Mouse (Mus musculus): ENCODE results near the gene Stk39. TPM values are rescaled to one million over a fixed set of nuclear protein-coding genes. Genes with fewer than 3 reads are reported as not detected.

Stk39 gene
- total RNA-seq, 2 experiments from 2014 or later, result 82.0 to 87.6 TPM

DNA sequence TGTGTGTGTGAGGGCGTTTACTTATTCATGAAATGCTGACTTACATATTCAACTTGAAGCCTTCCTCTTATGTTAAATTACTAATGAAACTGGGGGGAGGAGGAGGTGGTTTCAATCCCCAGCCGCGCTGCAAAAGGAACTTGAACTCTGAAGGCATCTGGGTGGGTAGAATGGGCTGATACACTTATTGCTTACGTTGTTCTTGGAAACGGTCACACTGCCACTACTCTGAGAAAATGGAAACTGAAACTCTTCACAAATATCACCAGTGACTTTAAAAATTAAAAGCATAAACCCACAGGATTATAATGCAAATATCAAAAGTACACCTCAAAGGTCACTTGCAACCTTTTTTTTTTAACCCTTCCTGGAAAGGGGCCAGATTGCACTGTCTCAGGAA is 37.5 kb downstream of the Stk39 start:
- no peak for DNase-seq (ENCODE audit: extremely low spot score in 1 of 2, low spot score in 2 of 2)
- intact Hi-C loops (cut with DNase I), result no loop called here
- Histone ChIP-seq H3K4me3 (no peak overlapping the region), H3K27ac (no peak overlapping the region)
- TF ChIP-seq CTCF (IDR thresholded peaks at IDR 0.05), result no peak

DNA sequence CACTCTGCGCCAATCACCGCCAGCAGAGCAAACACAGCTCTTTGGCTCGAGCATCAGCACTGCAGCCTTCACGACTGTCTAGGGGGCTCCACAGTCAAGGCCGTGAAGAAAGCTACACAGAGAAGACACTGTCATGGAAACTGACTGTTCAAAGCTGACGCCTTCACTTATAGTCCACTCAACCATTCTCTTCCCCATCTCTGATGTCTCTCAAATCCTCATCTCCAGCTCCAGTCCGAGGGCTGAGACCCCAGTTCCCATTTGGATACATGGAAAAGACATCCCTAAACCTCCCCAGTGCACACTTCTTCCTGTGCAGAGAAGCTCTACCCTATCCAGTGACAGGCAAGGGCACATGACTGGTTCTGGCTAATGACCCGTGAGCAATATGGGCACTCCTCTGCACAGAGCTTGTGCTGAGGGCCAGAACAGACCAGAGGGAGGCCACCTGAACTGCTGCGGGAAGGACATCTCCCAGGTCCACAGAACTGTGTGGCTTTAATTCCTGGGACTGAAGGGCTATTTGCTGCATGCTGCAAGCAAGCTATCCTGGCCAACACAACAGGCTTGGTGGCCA is 38.2 kb downstream of the Stk39 start:
- intact Hi-C loops (cut with DNase I), result no loop called here
- DNase-seq (ENCODE audit: extremely low spot score in 1 of 2, low spot score in 2 of 2), result no peak
- Histone ChIP-seq H3K27ac (no peak overlapping the region), H3K4me3 (no peak overlapping the region)
- no peak for TF ChIP-seq CTCF (IDR thresholded peaks at IDR 0.05)

DNA sequence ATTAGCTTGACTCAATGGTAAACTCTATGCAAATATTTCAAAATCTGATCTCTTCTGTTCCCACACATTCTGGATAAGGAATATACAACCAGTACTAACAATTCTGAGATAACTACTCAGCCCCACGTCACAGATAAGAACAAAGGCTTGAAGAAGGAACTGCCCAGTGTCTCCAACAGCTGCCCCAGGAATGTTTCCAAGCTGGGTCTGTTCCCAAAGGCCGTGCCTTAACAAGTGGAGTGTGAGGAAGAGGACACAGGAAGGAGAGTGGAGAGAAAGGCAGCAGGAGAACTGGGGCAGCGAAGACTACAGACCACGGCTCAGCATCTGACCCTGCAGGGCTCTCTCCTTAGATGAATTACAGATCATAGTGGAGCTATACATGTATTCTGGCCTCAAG is 39.2 kb downstream of the Stk39 start:
- intact Hi-C loops (cut with DNase I), result no loop called here

GRCm38 (mm10) chr2:68431024-68431962 is 40.8 kb downstream of the Stk39 start:
- no peak for TF ChIP-seq CTCF (IDR thresholded peaks at IDR 0.05)
- DNase-seq (ENCODE audit: extremely low spot score in 1 of 2, low spot score in 2 of 2), result no peak
- intact Hi-C loops (cut with DNase I), result no loop called here
- Histone ChIP-seq H3K4me3 (no peak overlapping the region), H3K27ac (no peak overlapping the region)

More for the DNA sequence above, 39.2 kb downstream of the Stk39 start:
- DNase-seq (ENCODE audit: extremely low spot score in 1 of 2, low spot score in 2 of 2), result no peak
- TF ChIP-seq CTCF (IDR thresholded peaks at IDR 0.05), result no peak
- Histone ChIP-seq H3K27ac (no peak overlapping the region), H3K4me3 (no peak overlapping the region)

DNA sequence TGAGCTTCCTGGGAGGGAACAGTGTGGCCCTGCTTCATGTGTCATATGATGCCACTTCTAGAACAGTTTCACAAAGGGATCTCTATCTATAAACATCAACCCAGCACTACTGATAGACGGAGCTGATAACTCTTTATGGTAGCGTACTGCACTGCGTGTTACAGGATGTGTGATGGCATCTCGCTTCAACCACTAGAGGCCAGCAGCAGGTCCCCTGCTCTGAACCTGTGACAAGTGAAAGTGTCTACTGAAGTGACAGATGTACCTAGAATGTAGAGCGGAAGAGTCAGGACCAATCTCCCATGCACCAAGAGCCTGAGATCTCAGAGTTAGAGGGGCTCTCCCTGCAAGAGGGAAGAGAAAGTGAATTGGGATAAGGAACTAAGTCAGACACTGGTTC is 41.6 kb downstream of the Stk39 start:
- intact Hi-C loops (cut with DNase I), result no loop called here
- TF ChIP-seq CTCF (IDR thresholded peaks at IDR 0.05), result peak; percentile 56
- Histone ChIP-seq H3K4me3 (no peak overlapping the region), H3K27ac (no peak overlapping the region)
- no peak for DNase-seq (ENCODE audit: extremely low spot score in 1 of 2, low spot score in 2 of 2)

DNA sequence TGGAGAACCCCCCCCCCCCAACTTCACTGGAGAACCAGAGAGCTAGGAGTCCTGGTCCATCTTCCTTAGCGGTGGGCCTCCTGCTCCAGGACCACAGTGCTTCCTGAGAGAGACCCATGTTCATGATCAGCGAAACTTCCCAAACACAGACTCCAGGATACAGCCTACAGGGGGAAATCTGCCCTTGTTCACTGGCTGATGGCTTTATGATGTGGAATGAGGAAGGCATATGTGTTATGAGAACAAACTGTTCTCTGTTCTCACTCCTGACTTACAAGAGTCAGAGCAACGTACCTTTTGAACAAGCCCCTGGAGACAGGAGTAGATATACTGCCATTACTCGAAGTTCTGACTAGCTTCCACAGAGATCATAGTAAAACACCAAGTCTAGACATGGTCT is 42.6 kb downstream of the Stk39 start:
- no peak for TF ChIP-seq CTCF (IDR thresholded peaks at IDR 0.05)
- Histone ChIP-seq H3K4me3 (no peak overlapping the region), H3K27ac (no peak overlapping the region)
- intact Hi-C loops (cut with DNase I), result no loop called here
- DNase-seq (ENCODE audit: extremely low spot score in 1 of 2, low spot score in 2 of 2), result no peak

DNA sequence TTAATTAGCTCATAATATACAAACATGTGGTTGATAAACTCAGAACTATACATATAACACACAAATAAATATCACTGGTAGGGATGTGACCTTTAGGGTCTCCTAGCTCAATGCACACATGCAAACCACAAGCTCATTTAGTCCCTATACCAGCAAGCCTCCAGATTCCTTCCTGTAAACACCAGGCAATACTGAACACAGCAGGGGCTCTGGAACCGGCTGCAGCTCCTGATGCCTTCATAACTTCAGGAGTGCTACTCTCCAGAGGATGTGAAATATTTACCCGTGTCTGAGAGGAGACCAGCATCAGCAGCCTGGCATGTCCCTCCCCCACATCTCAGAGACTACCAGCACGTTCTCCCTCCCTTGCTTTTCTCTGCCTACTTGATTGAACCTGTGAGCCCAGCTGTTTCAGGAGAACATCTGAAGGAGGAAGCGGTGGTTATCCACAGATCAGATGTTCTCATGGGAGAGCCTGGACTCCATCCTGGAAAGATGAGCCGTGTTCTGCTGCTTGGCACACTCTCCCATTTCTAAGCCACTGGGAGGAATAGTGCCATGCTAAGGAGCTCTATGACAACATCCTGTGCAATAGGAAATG is 45.0 kb downstream of the Stk39 start:
- DNase-seq (ENCODE audit: extremely low spot score in 1 of 2, low spot score in 2 of 2), result no peak
- TF ChIP-seq CTCF (IDR thresholded peaks at IDR 0.05), result no peak
- Histone ChIP-seq H3K4me3 (no peak overlapping the region), H3K27ac (no peak overlapping the region)
- intact Hi-C loops (cut with DNase I), result no loop called here

DNA sequence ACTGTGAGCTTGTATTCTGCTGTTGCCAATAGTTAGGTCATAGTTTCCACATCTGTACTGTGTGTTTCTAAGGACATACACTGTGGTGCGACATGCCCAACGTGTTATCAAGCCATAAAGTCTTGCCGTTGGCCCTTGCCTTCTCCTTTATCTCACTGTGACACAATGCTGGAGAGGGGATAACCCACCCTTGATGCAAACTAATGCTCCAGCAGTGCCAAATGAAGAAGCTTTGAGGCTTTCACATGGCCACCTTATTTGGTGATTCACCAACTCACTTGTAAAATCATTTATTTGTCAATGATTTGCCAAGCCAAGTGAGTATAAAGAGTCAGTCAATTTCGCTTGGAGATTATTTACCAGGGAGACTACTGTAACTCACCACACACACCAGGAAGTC is 46.0 kb downstream of the Stk39 start:
- no peak overlapping the region for H3K27ac ChIP-seq
- intact Hi-C loops (cut with DNase I), result no loop called here
- DNase-seq (ENCODE audit: extremely low spot score in 1 of 2, low spot score in 2 of 2), result no peak
- no peak overlapping the region for H3K4me3 ChIP-seq
- TF ChIP-seq CTCF (IDR thresholded peaks at IDR 0.05), result no peak

- TF ChIP-seq CTCF (IDR thresholded peaks at IDR 0.05), result no peak
- DNase-seq (ENCODE audit: extremely low spot score in 1 of 2, low spot score in 2 of 2), result no peak
- intact Hi-C loops (cut with DNase I), result no loop called here
- H3K27ac ChIP-seq, result no peak overlapping the region
- no peak overlapping the region for H3K4me3 ChIP-seq
Observed at GRCm38 (mm10) chr2:68421002-68421401, 51.1 kb downstream of the Stk39 start.

- TF ChIP-seq CTCF (IDR thresholded peaks at IDR 0.05), result no peak
- no peak overlapping the region for H3K4me3 ChIP-seq
- intact Hi-C loops (cut with DNase I), result no loop called here
- no peak for DNase-seq (ENCODE audit: extremely low spot score in 1 of 2, low spot score in 2 of 2)
- peak overlapping the region; percentile 81 for H3K27ac ChIP-seq
Observed at GRCm38 (mm10) chr2:68420223-68420622, 51.8 kb downstream of the Stk39 start.

GRCm38 (mm10) chr2:68419746-68420145 is 52.3 kb downstream of the Stk39 start:
- H3K27ac ChIP-seq, result peak overlapping the region; percentile 81
- H3K4me3 ChIP-seq, result no peak overlapping the region
- peak in 1 of 2 experiments; percentile 30 for DNase-seq (ENCODE audit: extremely low spot score in 1 of 2, low spot score in 2 of 2)
- TF ChIP-seq CTCF (IDR thresholded peaks at IDR 0.05), result no peak
- intact Hi-C loops (cut with DNase I), result loop anchor here (5.0 kb wide), 1 partner anchor 52 kb away; no protein-coding TSS in a partner anchor

DNA sequence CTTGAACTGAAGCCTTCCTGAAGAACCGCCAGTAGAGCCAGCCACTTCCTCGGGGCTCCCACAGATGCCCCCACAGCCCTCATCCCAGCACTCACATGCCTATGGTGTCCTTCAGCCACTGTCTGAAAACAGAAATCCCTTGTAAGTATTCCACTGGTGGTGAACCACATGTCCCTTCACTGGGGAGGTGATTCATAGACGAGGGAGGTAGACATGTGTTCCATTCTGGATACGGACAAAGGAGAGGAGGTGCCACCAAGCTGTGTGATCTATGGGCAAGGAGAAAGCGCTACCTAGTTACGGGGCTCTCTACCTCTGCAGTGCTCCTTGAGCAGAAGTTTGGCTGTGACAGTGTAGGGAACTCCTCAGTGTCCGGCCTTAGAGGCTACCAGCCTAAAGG is 52.9 kb downstream of the Stk39 start:
- intact Hi-C loops (cut with DNase I), result loop anchor here (5.0 kb wide), 1 partner anchor 52 kb away; no protein-coding TSS in a partner anchor
- DNase-seq (ENCODE audit: extremely low spot score in 1 of 2, low spot score in 2 of 2), result no peak
- H3K27ac ChIP-seq, result peak overlapping the region; percentile 81
- no peak overlapping the region for H3K4me3 ChIP-seq
- no peak for TF ChIP-seq CTCF (IDR thresholded peaks at IDR 0.05)
